Mouse (Mus musculus) midbrain, embryonic 13.5 days (tissue): ENCODE results near the gene Npnt. TPM values are rescaled to one million over a fixed set of nuclear protein-coding genes. Genes with fewer than 3 reads are reported as not detected.

ENCODE experiments used
- ATAC-seq: fragments of 200-750 bp; cut with Nextera tagmentation; 2 replicates; pipeline ENCODE4 v1.8.0; 2017; ENCODE audit warnings: mild to moderate bottlenecking, moderate TSS enrichment, moderate library complexity
- H3K27ac ChIP-seq: fragments of 300-500 bp; sonication (generic); 2 replicates; pipeline ENCODE4 v1.5.1; 2015; ENCODE audit warnings: inconsistent platforms, mild to moderate bottlenecking, moderate library complexity
- H3K27me3 ChIP-seq: fragments of 300-500 bp; sonication (generic); 2 replicates; pipeline ENCODE4 v1.6.1; 2015; ENCODE audit warnings: mild to moderate bottlenecking, inconsistent platforms
- H3K36me3 ChIP-seq: fragments of 300-500 bp; sonication (generic); 2 replicates; pipeline ENCODE4 v1.6.1; 2015; ENCODE audit warnings: mild to moderate bottlenecking, inconsistent platforms
- H3K4me1 ChIP-seq: fragments of 300-500 bp; sonication (generic); replicated peaks from 2 replicates; pipeline ENCODE4 v1.6.1; 2015; ENCODE audit warnings: inconsistent platforms
- H3K4me2 ChIP-seq: fragments of 300-500 bp; sonication (generic); replicated peaks from 2 replicates; pipeline ENCODE4 v1.6.1; 2015; ENCODE audit warnings: moderate library complexity, mild to moderate bottlenecking, inconsistent platforms
- H3K4me3 ChIP-seq: fragments of 300-500 bp; sonication (generic); replicated peaks from 2 replicates; pipeline ENCODE4 v1.5.1; 2015; ENCODE audit warnings: mild to moderate bottlenecking, inconsistent platforms
- H3K9ac ChIP-seq: fragments of 300-500 bp; sonication (generic); replicated peaks from 2 replicates; pipeline ENCODE4 v1.6.1; 2015; ENCODE audit warnings: mild to moderate bottlenecking, inconsistent platforms
- H3K9me3 ChIP-seq: fragments of 300-500 bp; sonication (generic); 2 replicates; pipeline ENCODE4 v1.6.1; 2016; ENCODE audit warnings: mild to moderate bottlenecking, inconsistent platforms
- WGBS: fragments of 180-500 bp; shearing (Covaris S2); methylation state at CpG from one replicate; pipeline ENCODE4 v1.1.7; 2015; 5-methylcytosine and 5-hydroxymethylcytosine counted together
- polyA plus RNA-seq: library from polyadenylated mRNA; unstranded; fragments of >200 nt; fragmentation: Nextera tagmentation; extraction: Ambion mirVana; gene quantifications from 2 replicates; pipeline ENCODE4 v1.2.1, GENCODE M21; 2015

Gene Npnt
- polyA plus RNA-seq, 1 experiment from 2014 or later: 16.5 TPM

GRCm38 (mm10) chr3:132950529-132950880 lies 414 bp upstream of the Npnt start:
- Histone ChIP-seq H3K27me3 (peaks cover 36% of the 10 kb centered on the region), H3K4me2 (peak overlapping the region; percentile 99), H3K9me3 (no peaks in the 10 kb centered on the region), H3K36me3 (no peaks in the 10 kb centered on the region), H3K27ac (no peak overlapping the region), H3K4me3 (peak overlapping the region; percentile 74), H3K9ac (peak overlapping the region; percentile 71), H3K4me1 (peaks cover 18% of the 10 kb centered on the region)
- no peak; the same call in 1 of the 2 replicates for ATAC-seq
- 5% methylated on average over 7 of the region's 7 CpGs for WGBS

- H3K27ac ChIP-seq: no peak overlapping the region
Observed at GRCm38 (mm10) chr3:132949380-132949790, 706 bp downstream of the Npnt start.

GRCm38 (mm10) chr3:132948298-132948795 lies 1.7 kb downstream of the Npnt start:
- ATAC-seq: no peak
- 9% methylated on average over 7 of the region's 7 CpGs for WGBS
- H3K4me1 ChIP-seq: peaks cover 18% of the 10 kb centered on the region

More at GRCm38 (mm10) chr3:132949380-132949790, 706 bp downstream of the Npnt start:
- no peaks in the 10 kb centered on the region for H3K9me3 ChIP-seq
- WGBS: under 1% methylated on average over 22 of the region's 26 CpGs
- peak overlapping the region; percentile 74 for H3K4me3 ChIP-seq
- peak overlapping the region; percentile 71 for H3K9ac ChIP-seq
- no peaks in the 10 kb centered on the region for H3K36me3 ChIP-seq
- peak overlapping the region; percentile 99 for H3K4me2 ChIP-seq
- peaks cover 18% of the 10 kb centered on the region for H3K4me1 ChIP-seq
- peaks cover 36% of the 10 kb centered on the region for H3K27me3 ChIP-seq
- ATAC-seq: peak; percentile 83

GRCm38 (mm10) chr3:132946086-132946485 lies 4.0 kb downstream of the Npnt start:
- H3K27me3 ChIP-seq: peaks cover 35% of the 10 kb centered on the region
- ATAC-seq: no peak
- no peaks in the 10 kb centered on the region for H3K36me3 ChIP-seq
- no peak overlapping the region for H3K27ac ChIP-seq
- H3K4me1 ChIP-seq: peaks cover 18% of the 10 kb centered on the region
- no peak overlapping the region for H3K9ac ChIP-seq
- 90% methylated on average over 5 of the region's 5 CpGs for WGBS
- H3K4me2 ChIP-seq: no peak overlapping the region
- H3K9me3 ChIP-seq: no peaks in the 10 kb centered on the region
- no peak overlapping the region for H3K4me3 ChIP-seq

More at GRCm38 (mm10) chr3:132948298-132948795, 1.7 kb downstream of the Npnt start:
- Histone ChIP-seq H3K9ac (no peak overlapping the region), H3K27me3 (peaks cover 36% of the 10 kb centered on the region), H3K4me2 (peak overlapping the region; percentile 99), H3K4me3 (peak overlapping the region; percentile 74), H3K9me3 (no peaks in the 10 kb centered on the region), H3K27ac (no peak overlapping the region), H3K36me3 (no peaks in the 10 kb centered on the region)

GRCm38 (mm10) chr3:132945669-132946068 lies 4.4 kb downstream of the Npnt start:
- 88% methylated on average over 7 of the region's 7 CpGs for WGBS
- no peak overlapping the region for H3K9ac ChIP-seq
- no peaks in the 10 kb centered on the region for H3K36me3 ChIP-seq
- no peak for ATAC-seq
- H3K27ac ChIP-seq: no peak overlapping the region
- H3K9me3 ChIP-seq: no peaks in the 10 kb centered on the region
- peaks cover 18% of the 10 kb centered on the region for H3K4me1 ChIP-seq
- H3K27me3 ChIP-seq: peaks cover 31% of the 10 kb centered on the region
- H3K4me2 ChIP-seq: no peak overlapping the region
- H3K4me3 ChIP-seq: no peak overlapping the region

- Histone ChIP-seq H3K27me3 (peaks cover 27% of the 10 kb centered on the region), H3K27ac (no peak overlapping the region), H3K4me3 (no peak overlapping the region), H3K36me3 (no peaks in the 10 kb centered on the region), H3K9me3 (no peaks in the 10 kb centered on the region), H3K4me1 (peaks cover 13% of the 10 kb centered on the region), H3K4me2 (no peak overlapping the region), H3K9ac (no peak overlapping the region)
- no peak for ATAC-seq
- WGBS: 46% methylated on average over 3 of the region's 3 CpGs
Observed at GRCm38 (mm10) chr3:132944609-132945008, 5.5 kb downstream of the Npnt start.

- WGBS: 65% methylated on average over 7 of the region's 7 CpGs
Observed at GRCm38 (mm10) chr3:132944193-132944592, 5.9 kb downstream of the Npnt start.

GRCm38 (mm10) chr3:132942778-132943177 lies 7.3 kb downstream of the Npnt start:
- 92% methylated on average over 6 of the region's 6 CpGs for WGBS
- H3K27ac ChIP-seq: no peak overlapping the region
- peaks cover 13% of the 10 kb centered on the region for H3K27me3 ChIP-seq
- H3K4me3 ChIP-seq: no peak overlapping the region
- no peaks in the 10 kb centered on the region for H3K36me3 ChIP-seq
- H3K9ac ChIP-seq: no peak overlapping the region
- no peak for ATAC-seq
- H3K4me2 ChIP-seq: no peak overlapping the region
- no peaks in the 10 kb centered on the region for H3K9me3 ChIP-seq
- H3K4me1 ChIP-seq: no peaks in the 10 kb centered on the region

More at GRCm38 (mm10) chr3:132944193-132944592, 5.9 kb downstream of the Npnt start:
- H3K4me2 ChIP-seq: no peak overlapping the region
- H3K4me3 ChIP-seq: no peak overlapping the region
- H3K9me3 ChIP-seq: no peaks in the 10 kb centered on the region
- H3K9ac ChIP-seq: no peak overlapping the region
- H3K36me3 ChIP-seq: no peaks in the 10 kb centered on the region
- no peak overlapping the region for H3K27ac ChIP-seq
- ATAC-seq: no peak
- H3K27me3 ChIP-seq: peaks cover 24% of the 10 kb centered on the region
- H3K4me1 ChIP-seq: peaks cover 10% of the 10 kb centered on the region

- H3K27me3 ChIP-seq: no peaks in the 10 kb centered on the region; the same call in none of the 2 replicates
- H3K4me1 ChIP-seq: no peaks in the 10 kb centered on the region
- no peak overlapping the region for H3K27ac ChIP-seq
- no peak overlapping the region for H3K9ac ChIP-seq
- 87% methylated on average over 10 of the region's 10 CpGs for WGBS
- H3K9me3 ChIP-seq: no peaks in the 10 kb centered on the region
- no peak for ATAC-seq
- H3K4me2 ChIP-seq: no peak overlapping the region
- H3K36me3 ChIP-seq: no peaks in the 10 kb centered on the region
- H3K4me3 ChIP-seq: no peak overlapping the region
Observed at GRCm38 (mm10) chr3:132940181-132940990, 9.7 kb downstream of the Npnt start.

- WGBS: 69% methylated on average over 8 of the region's 8 CpGs
- no peak for ATAC-seq
- H3K9me3 ChIP-seq: no peaks in the 10 kb centered on the region
- H3K4me1 ChIP-seq: peaks cover 8% of the 10 kb centered on the region
- H3K27me3 ChIP-seq: no peaks in the 10 kb centered on the region; the same call in none of the 2 replicates
- H3K27ac ChIP-seq: no peak overlapping the region
- H3K36me3 ChIP-seq: no peaks in the 10 kb centered on the region
- no peak overlapping the region for H3K4me3 ChIP-seq
- H3K9ac ChIP-seq: no peak overlapping the region
- no peak overlapping the region for H3K4me2 ChIP-seq
Observed at GRCm38 (mm10) chr3:132939006-132939405, 11.1 kb downstream of the Npnt start.

- ATAC-seq: peak; percentile 77; the same call in 1 of the 2 replicates
- WGBS: 46% methylated on average over 2 of the region's 2 CpGs
Observed at GRCm38 (mm10) chr3:132934649-132935048, 15.4 kb downstream of the Npnt start.

GRCm38 (mm10) chr3:132931526-132931925 lies 18.6 kb downstream of the Npnt start:
- H3K9me3 ChIP-seq: no peaks in the 10 kb centered on the region
- no peaks in the 10 kb centered on the region; the same call in 1 of the 2 replicates for H3K27me3 ChIP-seq
- ATAC-seq: no peak
- no peak overlapping the region for H3K27ac ChIP-seq
- no peaks in the 10 kb centered on the region for H3K36me3 ChIP-seq
- no peak overlapping the region for H3K4me3 ChIP-seq
- H3K4me1 ChIP-seq: peaks cover 11% of the 10 kb centered on the region
- H3K9ac ChIP-seq: no peak overlapping the region
- no peak overlapping the region for H3K4me2 ChIP-seq
- WGBS: 94% methylated on average over 4 of the region's 4 CpGs

More at GRCm38 (mm10) chr3:132934649-132935048, 15.4 kb downstream of the Npnt start:
- Histone ChIP-seq H3K9me3 (no peaks in the 10 kb centered on the region), H3K4me2 (no peak overlapping the region), H3K27ac (no peak overlapping the region), H3K36me3 (no peaks in the 10 kb centered on the region), H3K27me3 (no peaks in the 10 kb centered on the region; the same call in none of the 2 replicates), H3K9ac (no peak overlapping the region), H3K4me1 (peaks cover 11% of the 10 kb centered on the region), H3K4me3 (no peak overlapping the region)
